Mouse (Mus musculus): Measurements from ENCODE around the gene Mmd.
"Not testable (repeated sequence)": the region's sequence is repeated elsewhere in the genome, so short reads cannot be mapped to it uniquely, and the experiment has no call there.

Mmd gene

GRCm38 (mm10) chr11:90249701-90250141, 465 bp downstream of the Mmd start:
- no peak for DNase-seq (ENCODE audit: low read depth)

GRCm38 (mm10) chr11:90250189-90250588, 933 bp downstream of the Mmd start:
- peak; percentile 45 for DNase-seq (ENCODE audit: low read depth)

- peak; percentile 23 for DNase-seq (ENCODE audit: low read depth)
Observed at GRCm38 (mm10) chr11:90250730-90251129, 1.5 kb downstream of the Mmd start.

GRCm38 (mm10) chr11:90251923-90252322, 2.7 kb downstream of the Mmd start:
- DNase-seq (ENCODE audit: low read depth) = peak; percentile 28

- DNase-seq (ENCODE audit: low read depth) = peak; percentile 47
Observed at GRCm38 (mm10) chr11:90252366-90252765, 3.1 kb downstream of the Mmd start.

GRCm38 (mm10) chr11:90254536-90254935, 5.3 kb downstream of the Mmd start:
- no peak for DNase-seq (ENCODE audit: low read depth)

- DNase-seq (ENCODE audit: low read depth) = peak; percentile 67
Observed at GRCm38 (mm10) chr11:90255687-90256086, 6.4 kb downstream of the Mmd start.

- DNase-seq (ENCODE audit: low read depth) = no peak
Observed at GRCm38 (mm10) chr11:90256833-90257525, 7.7 kb downstream of the Mmd start.

GRCm38 (mm10) chr11:90258321-90258927, 9.2 kb downstream of the Mmd start:
- no peak for DNase-seq (ENCODE audit: low read depth)

GRCm38 (mm10) chr11:90259071-90259470, 9.8 kb downstream of the Mmd start:
- DNase-seq (ENCODE audit: low read depth) = peak; percentile 81

- no peak for DNase-seq (ENCODE audit: low read depth)
Observed at GRCm38 (mm10) chr11:90259826-90260225, 10.6 kb downstream of the Mmd start.

- DNase-seq (ENCODE audit: low read depth) = no peak
Observed at GRCm38 (mm10) chr11:90264180-90264579, 14.9 kb downstream of the Mmd start.

- DNase-seq (ENCODE audit: low read depth) = no peak
Observed at GRCm38 (mm10) chr11:90265581-90265980, 16.3 kb downstream of the Mmd start.

- no peak for DNase-seq (ENCODE audit: low read depth)
Observed at GRCm38 (mm10) chr11:90268934-90269333, 19.7 kb downstream of the Mmd start.

GRCm38 (mm10) chr11:90269398-90270123, 20.3 kb downstream of the Mmd start:
- no peak for DNase-seq (ENCODE audit: low read depth)

GRCm38 (mm10) chr11:90270132-90270877, 21.0 kb downstream of the Mmd start:
- peak; percentile 58 for DNase-seq (ENCODE audit: low read depth)

GRCm38 (mm10) chr11:90274187-90274586, 24.9 kb downstream of the Mmd start:
- no peak for DNase-seq (ENCODE audit: low read depth)

- no peak for DNase-seq (ENCODE audit: low read depth)
Observed at GRCm38 (mm10) chr11:90275663-90276062, 26.4 kb downstream of the Mmd start.

- no peak for DNase-seq (ENCODE audit: low read depth)
Observed at GRCm38 (mm10) chr11:90276150-90276549, 26.9 kb downstream of the Mmd start.

GRCm38 (mm10) chr11:90276561-90276960, 27.3 kb downstream of the Mmd start:
- DNase-seq (ENCODE audit: low read depth) = no peak

- no peak for DNase-seq (ENCODE audit: low read depth)
Observed at GRCm38 (mm10) chr11:90280069-90280468, 30.8 kb downstream of the Mmd start.

GRCm38 (mm10) chr11:90281943-90282342, 32.7 kb downstream of the Mmd start:
- DNase-seq (ENCODE audit: low read depth) = not testable (repeated sequence)

Measured in NIH3T3 (cell line).